Mouse (Mus musculus): ENCODE results near the gene Ldhb.

GRCm38 (mm10) chr6:142548377-142548776 lies 40.6 kb upstream of the Ldhb start:
- TF ChIP-seq CTCF (IDR thresholded peaks at IDR 0.05; ENCODE audit: extremely low read depth, insufficient read length, insufficient replicate concordance, low read depth, low read length) (no peak), POLR2A (IDR thresholded peaks at IDR 0.05; ENCODE audit: low read depth, low read length) (no peak)
